Mouse (Mus musculus) testis, adult 2 months (tissue): ENCODE measurements around the gene Fbn1. TPM values are rescaled to one million over a fixed set of nuclear protein-coding genes. Genes with fewer than 3 reads are reported as not detected.

Experiments used
- H3K27ac ChIP-seq: fragments of 200-500 bp; 2 replicates; pipeline ENCODE4 v1.5.1; 2012; ENCODE audit warnings: low read depth, low read length; ENCODE audit not compliant: control insufficient read depth, insufficient read depth
- H3K27me3 ChIP-seq: fragments of 200-500 bp; 2 replicates; pipeline ENCODE4 v1.6.1; 2012; ENCODE audit warnings: mild to moderate bottlenecking, low read length, moderate library complexity; ENCODE audit not compliant: control insufficient read depth, insufficient read depth
- H3K36me3 ChIP-seq: fragments of 200-500 bp; 2 replicates; pipeline ENCODE4 v1.6.1; 2012; ENCODE audit warnings: mild to moderate bottlenecking, low read length; ENCODE audit not compliant: control insufficient read depth, insufficient read depth
- H3K4me1 ChIP-seq: fragments of 200-500 bp; 2 replicates; pipeline ENCODE4 v1.6.1; 2012; ENCODE audit warnings: low read length; ENCODE audit not compliant: control insufficient read depth, insufficient read depth
- H3K4me3 ChIP-seq: fragments of 200-500 bp; 2 replicates; pipeline ENCODE4 v1.5.1; 2012; ENCODE audit warnings: low read depth, mild to moderate bottlenecking, low read length, moderate library complexity, mixed read lengths; ENCODE audit not compliant: control insufficient read depth
- CTCF ChIP-seq: fragments of 200-500 bp; IDR thresholded peaks from 2 replicates; pipeline ENCODE4 v1.5.1; 2012; ENCODE audit warnings: low read depth, mild to moderate bottlenecking, inconsistent platforms, low read length, moderate library complexity; ENCODE audit not compliant: control insufficient read depth, insufficient read depth, insufficient replicate concordance
- POLR2A ChIP-seq: fragments of 200-500 bp; IDR thresholded peaks from 2 replicates; pipeline ENCODE4 v1.6.1; 2012; ENCODE audit warnings: low read depth, mild to moderate bottlenecking, inconsistent platforms, low read length, moderate library complexity; ENCODE audit not compliant: control insufficient read depth
- polyA plus RNA-seq: library from polyadenylated mRNA; depleted of rRNA; stranded (reverse); fragments of >200 nt; gene quantifications from 2 replicates; pipeline ENCODE4 v1.2.3, GENCODE M21; 2012

Fbn1 gene
- polyA plus RNA-seq, 1 experiment = 1.1 TPM

- no peaks in the 10 kb centered on the region for H3K36me3 ChIP-seq
- no peak overlapping the region for H3K4me3 ChIP-seq
- TF ChIP-seq CTCF (no peak), POLR2A (no peak)
- H3K27me3 ChIP-seq = no peaks in the 10 kb centered on the region
- H3K4me1 ChIP-seq = peaks cover 6% of the 10 kb centered on the region
- H3K27ac ChIP-seq = no peak overlapping the region
Observed at GRCm38 (mm10) chr2:125484164-125484563, 23.6 kb downstream of the Fbn1 start.

GRCm38 (mm10) chr2:125481531-125482317 is 26.1 kb downstream of the Fbn1 start:
- no peak for TF ChIP-seq POLR2A
- no peak for TF ChIP-seq CTCF
- no peak overlapping the region for H3K27ac ChIP-seq

GRCm38 (mm10) chr2:125481116-125481515 is 26.7 kb downstream of the Fbn1 start:
- no peak overlapping the region for H3K4me3 ChIP-seq
- no peaks in the 10 kb centered on the region for H3K36me3 ChIP-seq
- H3K27me3 ChIP-seq = no peaks in the 10 kb centered on the region
- TF ChIP-seq POLR2A (no peak), CTCF (no peak)
- H3K27ac ChIP-seq = no peak overlapping the region
- H3K4me1 ChIP-seq = peaks cover 6% of the 10 kb centered on the region

More at GRCm38 (mm10) chr2:125481531-125482317, 26.1 kb downstream of the Fbn1 start:
- H3K36me3 ChIP-seq = no peaks in the 10 kb centered on the region
- H3K27me3 ChIP-seq = no peaks in the 10 kb centered on the region
- H3K4me3 ChIP-seq = no peak overlapping the region
- peaks cover 6% of the 10 kb centered on the region for H3K4me1 ChIP-seq

GRCm38 (mm10) chr2:125480057-125480456 is 27.7 kb downstream of the Fbn1 start:
- Histone ChIP-seq H3K27me3 (no peaks in the 10 kb centered on the region), H3K4me3 (no peak overlapping the region), H3K36me3 (no peaks in the 10 kb centered on the region), H3K27ac (no peak overlapping the region), H3K4me1 (peaks cover 6% of the 10 kb centered on the region)
- TF ChIP-seq CTCF = no peak
- no peak for TF ChIP-seq POLR2A

GRCm38 (mm10) chr2:125478705-125479104 is 29.1 kb downstream of the Fbn1 start:
- Histone ChIP-seq H3K27me3 (no peaks in the 10 kb centered on the region), H3K4me1 (peaks cover 6% of the 10 kb centered on the region), H3K4me3 (no peak overlapping the region), H3K36me3 (no peaks in the 10 kb centered on the region), H3K27ac (no peak overlapping the region)
- TF ChIP-seq CTCF (no peak), POLR2A (no peak)

- no peaks in the 10 kb centered on the region for H3K27me3 ChIP-seq
- no peaks in the 10 kb centered on the region for H3K36me3 ChIP-seq
- no peak overlapping the region for H3K4me3 ChIP-seq
- H3K27ac ChIP-seq = no peak overlapping the region
- TF ChIP-seq POLR2A (no peak), CTCF (no peak)
- peaks cover 6% of the 10 kb centered on the region for H3K4me1 ChIP-seq
Observed at GRCm38 (mm10) chr2:125477367-125477766, 30.4 kb downstream of the Fbn1 start.

- H3K36me3 ChIP-seq = no peaks in the 10 kb centered on the region
- no peak overlapping the region for H3K27ac ChIP-seq
- no peaks in the 10 kb centered on the region for H3K27me3 ChIP-seq
- no peak for TF ChIP-seq CTCF
- TF ChIP-seq POLR2A = no peak
- no peak overlapping the region for H3K4me3 ChIP-seq
- H3K4me1 ChIP-seq = peaks cover 6% of the 10 kb centered on the region
Observed at GRCm38 (mm10) chr2:125476231-125476630, 31.6 kb downstream of the Fbn1 start.

- Histone ChIP-seq H3K4me3 (no peak overlapping the region), H3K4me1 (no peaks in the 10 kb centered on the region), H3K36me3 (no peaks in the 10 kb centered on the region), H3K27me3 (no peaks in the 10 kb centered on the region), H3K27ac (no peak overlapping the region)
- no peak for TF ChIP-seq CTCF
- no peak for TF ChIP-seq POLR2A
Observed at GRCm38 (mm10) chr2:125474690-125475089, 33.1 kb downstream of the Fbn1 start.
